Mouse (Mus musculus): ENCODE results near the gene Hip1. TPM values are rescaled to one million over a fixed set of nuclear protein-coding genes. Genes with fewer than 3 reads are reported as not detected.

The Hip1 gene
- total RNA-seq, 1 experiment from 2014 or later, result 64.4 TPM

DNA sequence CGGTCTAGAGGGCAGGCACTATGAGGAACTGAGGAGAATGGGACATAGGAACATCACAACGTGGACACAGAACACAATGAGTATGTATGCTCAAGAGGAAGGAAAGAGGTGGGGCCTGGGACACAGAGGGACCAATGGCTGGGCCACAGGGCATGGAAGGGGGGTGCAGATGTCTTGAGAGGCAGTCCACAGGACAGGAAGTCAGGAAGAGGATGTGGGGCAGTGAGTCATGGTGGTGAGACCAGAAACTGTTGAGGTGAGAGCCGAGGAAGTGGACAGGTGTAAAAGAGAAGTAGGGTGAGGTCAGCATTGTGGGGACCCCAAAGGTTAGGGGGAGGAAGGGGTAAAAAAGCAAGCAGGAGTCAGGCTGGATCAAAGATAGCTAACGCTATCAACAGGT, 7.6 kb downstream of the Hip1 start:
- peak; percentile 98 for ATAC-seq (ENCODE audit: extremely low read depth, insufficient number of reproducible peaks, low FRiP score, poor library complexity, severe bottlenecking)

- ATAC-seq (ENCODE audit: extremely low read depth, insufficient number of reproducible peaks, low FRiP score, poor library complexity, severe bottlenecking), result no peak
These were observed 9.1 kb downstream of the Hip1 start for GRCm38 (mm10) chr5:135535867-135536266.

DNA sequence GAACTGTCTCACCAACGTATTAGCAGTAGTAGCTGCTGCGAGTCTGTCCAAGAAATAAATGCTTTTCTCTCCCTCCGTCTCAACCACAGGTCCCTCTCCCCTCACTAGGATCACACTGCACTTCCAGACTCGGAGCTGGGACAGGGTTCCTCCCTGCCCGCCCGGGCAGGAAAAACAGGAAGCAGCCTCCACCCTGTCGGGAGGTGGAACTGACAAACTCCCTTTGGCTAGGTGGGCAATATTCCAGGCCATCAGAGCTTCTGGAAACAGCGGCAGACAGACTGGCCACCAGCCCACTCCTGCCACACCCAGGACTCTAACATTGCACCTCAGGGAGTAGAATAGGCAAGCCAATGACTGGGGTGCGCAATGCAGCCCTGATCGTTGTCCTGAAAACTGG, 11.5 kb downstream of the Hip1 start:
- no peak for ATAC-seq (ENCODE audit: extremely low read depth, insufficient number of reproducible peaks, low FRiP score, poor library complexity, severe bottlenecking)

- no peak for ATAC-seq (ENCODE audit: extremely low read depth, insufficient number of reproducible peaks, low FRiP score, poor library complexity, severe bottlenecking)
These were observed 13.5 kb downstream of the Hip1 start for GRCm38 (mm10) chr5:135531306-135531845.

- ATAC-seq (ENCODE audit: extremely low read depth, insufficient number of reproducible peaks, low FRiP score, poor library complexity, severe bottlenecking), result no peak
These were observed 15.0 kb downstream of the Hip1 start for GRCm38 (mm10) chr5:135529964-135530363.

GRCm38 (mm10) chr5:135529310-135529709, 15.6 kb downstream of the Hip1 start:
- ATAC-seq (ENCODE audit: extremely low read depth, insufficient number of reproducible peaks, low FRiP score, poor library complexity, severe bottlenecking), result no peak

DNA sequence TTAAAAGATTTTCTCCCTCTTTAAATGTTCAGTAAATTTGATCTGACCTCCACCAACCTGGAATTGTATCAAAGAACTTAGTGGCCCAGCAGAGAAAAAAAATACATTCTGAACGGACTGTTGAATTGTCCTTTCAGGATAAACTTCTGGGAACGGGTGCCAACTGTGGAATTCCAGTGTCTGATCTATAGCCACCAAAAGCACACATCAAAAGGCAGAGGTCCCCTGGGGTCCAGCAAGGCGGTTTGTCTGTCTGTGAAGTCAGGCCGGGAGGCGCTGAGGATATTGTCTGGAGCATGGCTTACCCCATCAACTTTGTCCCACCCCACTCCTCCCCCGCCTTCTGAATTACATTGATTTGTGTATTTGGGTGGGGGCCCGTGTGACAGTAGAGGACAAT, 16.9 kb downstream of the Hip1 start:
- ATAC-seq (ENCODE audit: extremely low read depth, insufficient number of reproducible peaks, low FRiP score, poor library complexity, severe bottlenecking), result no peak

DNA sequence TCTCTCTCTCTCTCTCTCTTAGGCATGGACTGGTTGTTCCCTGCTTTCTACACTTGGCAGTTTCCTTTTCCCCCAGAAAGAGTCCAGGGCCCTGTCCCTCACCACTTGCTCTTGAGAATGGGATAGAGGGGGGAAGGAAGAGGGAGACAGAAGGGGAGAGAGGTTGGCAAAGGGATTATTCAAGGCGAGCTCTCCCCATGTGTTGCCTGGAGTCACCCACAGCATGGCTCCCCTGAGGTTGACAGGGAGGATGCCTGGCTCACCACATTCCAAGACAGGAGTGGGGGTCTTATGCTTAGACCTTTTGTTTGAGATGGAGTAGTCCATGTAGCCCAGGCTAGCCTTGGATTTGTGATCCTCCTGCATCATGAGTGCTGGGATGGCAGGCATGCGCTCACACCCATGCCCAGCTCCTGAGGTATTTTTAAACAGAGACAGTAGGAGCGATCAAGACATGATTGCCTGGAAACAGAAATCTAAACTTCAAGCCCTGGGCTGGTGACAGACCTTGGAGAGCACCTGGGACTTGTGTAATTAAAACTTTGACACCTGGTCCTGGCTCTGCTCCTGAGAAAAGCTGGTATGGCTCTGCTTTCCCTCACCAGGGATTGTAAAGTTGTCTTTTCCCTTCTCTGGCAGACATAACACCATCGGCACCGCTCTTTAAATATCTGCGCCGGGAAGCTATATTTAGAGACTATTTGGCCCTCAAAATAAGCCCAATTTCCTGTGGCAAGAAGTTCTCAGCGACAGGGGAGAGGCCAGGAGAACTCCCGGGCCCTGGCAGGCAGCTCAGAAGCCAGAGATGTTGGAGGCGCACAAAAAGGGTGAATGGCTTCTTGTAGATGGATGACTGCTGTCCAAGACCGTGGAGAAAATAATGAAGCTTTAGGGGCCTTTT, 20.0 kb downstream of the Hip1 start:
- ATAC-seq (ENCODE audit: extremely low read depth, insufficient number of reproducible peaks, low FRiP score, poor library complexity, severe bottlenecking), result no peak

- ATAC-seq (ENCODE audit: extremely low read depth, insufficient number of reproducible peaks, low FRiP score, poor library complexity, severe bottlenecking), result no peak
These were observed 20.8 kb downstream of the Hip1 start for GRCm38 (mm10) chr5:135524087-135524486.

GRCm38 (mm10) chr5:135522111-135522722, 22.7 kb downstream of the Hip1 start:
- ATAC-seq (ENCODE audit: extremely low read depth, insufficient number of reproducible peaks, low FRiP score, poor library complexity, severe bottlenecking), result no peak

DNA sequence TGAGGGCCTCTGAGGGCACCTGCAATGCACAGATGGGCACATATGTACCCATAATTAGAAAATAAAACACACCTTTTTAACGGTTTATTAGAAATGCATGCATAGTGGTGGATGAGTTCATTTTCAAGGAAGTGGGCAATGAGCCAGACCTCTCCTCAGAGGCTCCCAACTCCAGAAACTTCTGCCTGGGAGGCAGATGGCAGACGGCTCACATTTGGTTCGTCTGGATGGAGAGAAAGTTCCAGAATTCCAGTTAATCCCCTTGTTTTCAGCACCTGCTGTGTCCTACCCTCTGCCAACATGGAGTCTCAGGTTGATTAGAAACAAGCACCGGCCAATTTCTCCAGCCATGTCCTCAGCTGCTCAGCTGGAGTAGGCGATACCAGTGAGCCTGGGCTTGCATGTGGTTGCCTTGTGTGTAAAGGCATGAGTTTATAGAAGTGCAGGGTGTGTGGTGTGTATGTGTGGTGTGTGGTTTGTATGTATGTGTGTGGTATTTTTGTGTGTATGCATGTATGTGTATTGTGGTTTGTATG, 27.5 kb downstream of the Hip1 start:
- no peak for ATAC-seq (ENCODE audit: extremely low read depth, insufficient number of reproducible peaks, low FRiP score, poor library complexity, severe bottlenecking)

GRCm38 (mm10) chr5:135513131-135513530, 31.8 kb downstream of the Hip1 start:
- ATAC-seq (ENCODE audit: extremely low read depth, insufficient number of reproducible peaks, low FRiP score, poor library complexity, severe bottlenecking), result no peak

- ATAC-seq (ENCODE audit: extremely low read depth, insufficient number of reproducible peaks, low FRiP score, poor library complexity, severe bottlenecking), result no peak
These were observed 33.8 kb downstream of the Hip1 start for GRCm38 (mm10) chr5:135511105-135511504.

DNA sequence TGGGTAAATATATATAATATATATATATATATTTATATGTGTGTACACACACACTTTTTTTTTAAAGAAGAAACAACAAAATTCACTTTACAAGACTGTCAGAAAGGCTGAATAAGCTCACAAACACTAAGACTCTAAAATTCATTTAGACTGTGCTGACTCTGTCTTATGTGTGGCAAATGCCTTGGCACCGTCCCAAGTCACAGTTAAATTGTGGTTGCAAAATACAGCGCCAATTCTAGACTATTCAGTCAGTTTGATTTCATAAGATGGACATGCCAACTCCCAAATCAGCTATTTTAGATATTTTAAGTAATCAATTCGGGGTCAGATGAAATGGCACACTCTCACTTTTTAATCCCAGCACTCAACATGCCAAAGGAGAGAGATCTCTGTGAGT, 36.6 kb downstream of the Hip1 start:
- no peak for ATAC-seq (ENCODE audit: extremely low read depth, insufficient number of reproducible peaks, low FRiP score, poor library complexity, severe bottlenecking)

DNA sequence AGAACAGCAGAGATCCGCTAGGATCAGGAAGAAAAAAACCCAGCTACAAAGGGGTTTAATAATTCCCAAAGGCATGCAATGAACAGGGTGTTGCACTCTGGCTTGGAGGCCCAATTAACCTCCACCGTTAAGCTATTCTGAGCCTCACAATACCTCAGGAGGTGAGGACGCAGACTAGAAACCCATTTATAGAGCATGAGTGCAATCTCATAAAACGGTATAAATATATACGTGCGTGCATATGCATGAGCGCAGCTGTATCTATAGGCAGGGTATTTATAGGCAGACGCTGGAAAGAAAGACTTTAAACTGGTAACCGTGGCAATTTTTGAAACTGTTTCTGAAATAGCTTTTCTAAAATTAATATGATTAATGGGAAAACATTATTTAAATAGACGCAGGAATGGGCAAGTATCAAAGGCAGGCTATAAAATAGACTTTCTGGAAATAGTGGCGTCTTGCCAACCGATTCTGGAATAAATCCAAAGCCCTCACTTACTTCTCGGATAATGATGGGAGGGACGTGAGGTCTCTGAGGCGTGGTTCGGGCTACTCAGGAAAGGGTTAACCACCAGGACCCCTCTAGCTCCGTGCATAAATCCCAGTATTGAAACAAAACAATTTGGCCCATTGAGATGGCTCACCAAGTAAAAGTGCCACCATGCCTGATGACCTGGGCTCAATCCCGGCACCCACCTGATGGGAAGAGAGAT, 37.2 kb downstream of the Hip1 start:
- no peak for ATAC-seq (ENCODE audit: extremely low read depth, insufficient number of reproducible peaks, low FRiP score, poor library complexity, severe bottlenecking)

DNA sequence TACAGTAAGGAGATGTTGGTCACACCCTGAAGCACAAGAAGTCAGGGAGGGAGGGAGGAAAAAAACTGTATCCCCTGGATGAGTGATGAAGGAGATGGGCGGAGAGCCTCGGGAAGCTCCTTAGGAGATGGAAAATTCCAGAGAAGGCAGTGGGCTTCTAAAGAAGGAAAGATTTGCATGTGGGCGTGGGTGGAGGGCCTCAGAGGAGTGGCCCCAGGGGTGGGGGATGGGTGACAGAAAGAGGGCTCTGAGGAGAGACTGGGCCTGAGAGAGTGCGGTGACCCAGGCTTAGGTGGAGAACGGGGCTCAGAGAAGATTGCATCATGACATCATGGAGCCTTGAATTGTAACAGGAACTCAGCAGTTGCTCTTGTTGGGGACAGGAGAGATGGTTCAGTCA, 39.5 kb downstream of the Hip1 start:
- no peak for ATAC-seq (ENCODE audit: extremely low read depth, insufficient number of reproducible peaks, low FRiP score, poor library complexity, severe bottlenecking)

DNA sequence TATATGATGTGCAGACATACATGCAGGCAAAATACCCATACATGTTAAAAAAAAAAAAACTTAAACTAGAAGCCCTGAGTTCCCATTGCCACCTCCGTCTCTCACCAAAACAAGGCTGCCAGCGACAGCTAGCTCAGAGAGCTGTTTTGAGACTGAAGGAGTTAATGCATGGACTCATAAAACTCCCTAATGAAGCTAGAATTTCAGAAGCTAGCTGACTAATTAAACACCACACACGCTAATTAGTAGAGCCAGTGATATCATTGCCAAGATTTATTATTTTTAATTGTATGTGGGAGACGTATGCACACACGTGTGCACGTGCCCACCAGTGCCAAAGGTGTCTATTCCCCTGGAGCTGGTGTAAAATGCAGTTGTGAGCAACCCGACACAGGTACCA, 42.0 kb downstream of the Hip1 start:
- ATAC-seq (ENCODE audit: extremely low read depth, insufficient number of reproducible peaks, low FRiP score, poor library complexity, severe bottlenecking), result no peak

- ATAC-seq (ENCODE audit: extremely low read depth, insufficient number of reproducible peaks, low FRiP score, poor library complexity, severe bottlenecking), result no peak
These were observed 42.9 kb downstream of the Hip1 start for GRCm38 (mm10) chr5:135502027-135502426.

DNA sequence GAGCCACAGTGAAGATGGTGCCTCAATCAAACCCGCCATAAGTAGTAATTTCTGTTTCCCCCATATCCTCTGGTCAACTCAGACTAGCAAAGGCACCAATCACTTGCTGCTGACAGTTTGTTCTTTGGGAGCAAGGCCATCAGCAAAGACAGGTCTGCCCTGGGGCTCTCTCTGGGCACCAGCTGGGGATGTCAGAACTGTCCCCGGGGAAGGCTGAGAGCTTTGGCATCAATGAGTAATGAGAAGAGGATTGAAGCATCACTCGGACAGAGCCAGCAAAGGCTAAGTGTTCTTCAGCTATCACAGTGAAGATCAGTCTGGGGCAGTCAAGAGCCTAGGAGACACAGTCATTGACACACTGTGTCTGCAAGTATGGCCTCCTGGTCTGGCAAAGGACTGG, 46.0 kb downstream of the Hip1 start:
- ATAC-seq (ENCODE audit: extremely low read depth, insufficient number of reproducible peaks, low FRiP score, poor library complexity, severe bottlenecking), result no peak

Data from neutrophil, adult 5-6 weeks (primary cell).